Mouse (Mus musculus): ENCODE results near the gene Phactr1.

DNA sequence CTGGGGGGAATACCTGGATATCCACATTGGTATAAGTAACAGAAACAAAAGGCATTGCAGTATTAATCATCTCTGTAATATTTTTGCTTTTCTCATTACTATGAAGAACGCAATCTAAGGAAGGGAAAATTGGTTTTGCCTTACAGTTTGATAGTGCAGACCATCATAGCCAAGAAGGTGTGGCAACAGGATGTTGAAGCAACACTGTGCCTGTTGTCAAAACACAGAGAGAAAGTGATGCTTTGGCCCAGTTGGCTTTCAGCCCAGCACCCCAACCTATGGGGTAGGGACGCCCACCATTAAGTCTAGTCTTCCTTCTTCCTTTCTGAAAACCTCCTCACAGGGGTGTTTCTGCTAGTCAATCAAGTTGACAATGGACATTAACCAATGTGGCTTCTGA is 294.1 kb downstream of the Phactr1 start:
- no peak for TF ChIP-seq CTCF (IDR thresholded peaks at IDR 0.05; ENCODE audit: control insufficient read depth, insufficient read depth, low read length)
- TF ChIP-seq POLR2A (IDR thresholded peaks at IDR 0.05; ENCODE audit: borderline replicate concordance, control insufficient read depth, low read depth, low read length): no peak

Measured in bone marrow, adult 2 months (tissue).